Mouse (Mus musculus) 3134 (cell line): ENCODE results near the gene Fbxw2.
"Not testable (repeated sequence)": the region's sequence is repeated elsewhere in the genome, so short reads cannot be mapped to it uniquely, and the experiment has no call there.

ENCODE experiments used
- DNase-seq: peaks from one replicate; pipeline ENCODE4 v3.0.0-alpha.2; 2011; ENCODE audit warnings: low spot score; ENCODE audit not compliant: insufficient read length; ENCODE audit errors: extremely low read depth

Fbxw2 gene

DNA sequence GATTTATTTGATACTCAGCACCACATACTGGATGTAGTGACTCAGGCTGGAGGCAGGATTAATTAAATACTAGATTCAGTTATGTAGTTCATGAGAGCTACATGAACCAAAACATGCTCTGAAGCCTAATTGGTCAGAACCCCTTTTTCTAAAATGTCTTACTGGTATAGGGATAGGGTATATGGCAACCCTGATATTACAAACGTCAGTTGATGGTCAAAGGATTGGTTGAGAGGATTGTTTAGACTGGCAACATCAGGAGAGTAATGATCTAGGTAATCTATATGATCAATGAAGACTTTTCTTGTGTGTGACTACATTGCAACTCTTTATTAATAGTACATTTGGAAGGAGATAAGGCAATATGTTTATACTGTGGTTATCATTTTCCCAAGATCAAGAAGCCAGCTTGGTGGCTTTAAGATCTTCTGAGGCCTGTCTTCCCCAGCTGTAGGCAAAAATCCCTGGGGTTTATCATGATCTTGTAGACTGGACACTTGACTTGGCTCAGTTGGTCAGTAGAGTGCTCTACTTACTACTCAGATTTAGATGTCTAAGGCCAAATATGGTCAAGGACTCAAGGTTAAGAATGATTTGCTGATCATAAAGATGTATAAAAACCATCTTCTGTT is 48.8 kb downstream of the Fbxw2 start:
- DNase-seq: no peak

DNA sequence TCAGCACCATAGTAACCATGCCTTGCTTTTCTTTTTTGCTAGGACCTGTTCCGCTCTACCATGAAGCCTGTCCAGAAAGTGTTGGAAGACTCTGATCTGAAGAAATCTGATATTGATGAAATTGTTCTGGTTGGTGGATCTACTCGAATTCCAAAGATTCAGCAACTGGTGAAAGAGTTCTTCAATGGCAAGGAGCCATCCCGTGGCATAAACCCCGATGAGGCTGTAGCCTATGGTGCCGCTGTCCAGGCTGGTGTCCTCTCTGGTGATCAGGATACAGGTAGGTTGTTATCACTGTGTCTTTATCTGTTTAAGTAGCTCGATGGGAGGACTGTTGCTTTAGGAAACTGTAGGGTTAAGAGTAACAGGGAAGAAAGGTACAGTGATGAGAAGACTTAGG is 51.6 kb downstream of the Fbxw2 start:
- no peak for DNase-seq

GRCm38 (mm10) chr2:34773673-34774072 is 52.4 kb downstream of the Fbxw2 start:
- DNase-seq: no peak

- no peak for DNase-seq
Measured at GRCm38 (mm10) chr2:34772252-34773235, 53.6 kb downstream of the Fbxw2 start.

GRCm38 (mm10) chr2:34771368-34772226 is 54.5 kb downstream of the Fbxw2 start, which contains the start of gene Hspa5:
Gene Hspa5, plus strand, starts transcription at chr2:34771970.
- peak; percentile 98 for DNase-seq

DNA sequence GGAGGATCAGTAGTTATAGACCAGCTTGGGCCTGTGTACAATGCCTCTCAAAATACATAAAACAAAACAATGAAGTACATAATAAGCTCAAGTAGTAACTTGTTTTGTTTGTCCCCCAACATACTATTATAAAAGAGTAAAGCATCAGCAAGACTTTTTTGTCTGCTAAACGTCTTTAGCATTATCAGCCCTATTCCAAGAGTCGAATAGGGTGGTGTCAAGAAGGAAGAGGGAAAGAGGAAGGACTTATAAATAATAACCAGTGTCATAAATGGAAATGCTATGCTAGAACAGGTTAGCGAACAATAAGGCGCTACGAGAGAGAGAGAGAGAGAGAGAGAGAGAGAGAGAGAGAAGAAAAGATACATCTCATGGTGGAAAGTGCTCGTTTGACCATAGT is 55.2 kb downstream of the Fbxw2 start:
- no peak for DNase-seq

DNA sequence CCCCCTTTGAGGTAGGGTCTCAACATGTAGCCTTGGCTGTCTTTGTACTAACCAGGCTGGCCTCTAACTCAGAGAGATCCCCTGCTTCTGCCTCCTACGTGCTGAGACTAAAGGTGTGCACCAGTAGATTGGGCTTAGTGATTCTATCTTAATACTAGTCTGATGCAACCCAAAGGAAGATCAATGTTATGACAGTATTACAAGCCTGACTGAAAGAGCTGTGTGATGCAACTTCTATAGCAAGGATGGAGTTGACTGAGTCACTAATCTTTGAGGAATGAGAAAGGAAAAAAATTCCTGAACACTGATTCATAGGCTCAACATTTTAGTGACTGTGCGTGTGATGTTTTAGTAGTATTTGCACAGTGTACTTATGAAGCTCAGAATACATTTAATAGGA is 56.1 kb downstream of the Fbxw2 start:
- peak; percentile 54 for DNase-seq

GRCm38 (mm10) chr2:34764801-34765200 is 61.3 kb downstream of the Fbxw2 start:
- DNase-seq: no peak

GRCm38 (mm10) chr2:34762872-34763271 is 63.2 kb downstream of the Fbxw2 start:
- DNase-seq: no peak

DNA sequence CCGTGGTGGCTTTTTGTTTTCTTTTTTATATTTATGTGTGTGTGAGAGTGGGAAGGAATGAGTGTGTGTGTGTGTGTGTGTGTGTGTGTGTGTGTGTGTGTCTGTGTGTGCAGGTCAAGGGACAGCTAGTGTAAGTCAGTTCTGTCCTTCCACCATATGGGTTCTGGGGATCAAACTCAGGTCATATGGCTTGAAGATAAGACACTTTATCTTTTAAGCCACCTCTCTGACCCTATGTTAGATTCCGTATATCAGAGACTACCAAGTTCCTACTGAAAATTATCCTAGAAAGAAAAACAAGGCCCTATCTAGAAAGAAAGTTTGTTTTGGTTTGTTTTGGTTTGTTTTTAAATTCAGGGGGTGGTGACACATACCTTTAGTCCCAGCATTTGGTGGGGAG is 63.9 kb downstream of the Fbxw2 start:
- no peak for DNase-seq

DNA sequence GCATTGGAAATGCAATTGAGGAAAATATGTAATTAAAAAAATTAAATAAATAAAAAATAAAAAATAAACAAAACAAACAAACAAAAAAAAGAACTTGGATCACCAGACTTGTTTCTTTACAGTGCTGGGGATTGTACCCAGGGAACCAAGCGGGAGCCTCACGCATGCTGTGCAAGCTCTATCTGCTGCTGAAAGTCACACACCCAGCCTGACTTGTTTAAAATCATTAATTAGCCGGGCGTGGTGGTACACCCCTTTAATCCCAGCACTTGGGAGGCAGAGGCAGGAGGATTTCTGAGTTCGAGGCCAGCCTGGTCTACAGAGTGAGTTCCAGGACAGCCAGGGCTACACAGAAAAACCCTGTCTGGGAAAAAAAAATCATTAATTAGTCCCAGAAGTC is 64.8 kb downstream of the Fbxw2 start:
- DNase-seq: not testable (repeated sequence)

- no peak for DNase-seq
Measured at GRCm38 (mm10) chr2:34757341-34757740, 68.8 kb downstream of the Fbxw2 start.

- DNase-seq: no peak
Measured at GRCm38 (mm10) chr2:34754551-34755358, 71.4 kb downstream of the Fbxw2 start, which contains the start of gene Gapvd1. Gene Gapvd1, minus strand, starts transcription at chr2:34755232.
